Mouse (Mus musculus) c-Kit-positive CD71-positive TER-119-negative erythroid progenitor cells, embryonic 14.5 days (primary cell): Measurements from ENCODE around the gene Atp13a2.

ENCODE experiments used
- DNase-seq: peaks from one replicate; pipeline ENCODE4 v3.0.0-alpha.2; 2013; ENCODE audit warnings: low read depth

Gene Atp13a2

DNA sequence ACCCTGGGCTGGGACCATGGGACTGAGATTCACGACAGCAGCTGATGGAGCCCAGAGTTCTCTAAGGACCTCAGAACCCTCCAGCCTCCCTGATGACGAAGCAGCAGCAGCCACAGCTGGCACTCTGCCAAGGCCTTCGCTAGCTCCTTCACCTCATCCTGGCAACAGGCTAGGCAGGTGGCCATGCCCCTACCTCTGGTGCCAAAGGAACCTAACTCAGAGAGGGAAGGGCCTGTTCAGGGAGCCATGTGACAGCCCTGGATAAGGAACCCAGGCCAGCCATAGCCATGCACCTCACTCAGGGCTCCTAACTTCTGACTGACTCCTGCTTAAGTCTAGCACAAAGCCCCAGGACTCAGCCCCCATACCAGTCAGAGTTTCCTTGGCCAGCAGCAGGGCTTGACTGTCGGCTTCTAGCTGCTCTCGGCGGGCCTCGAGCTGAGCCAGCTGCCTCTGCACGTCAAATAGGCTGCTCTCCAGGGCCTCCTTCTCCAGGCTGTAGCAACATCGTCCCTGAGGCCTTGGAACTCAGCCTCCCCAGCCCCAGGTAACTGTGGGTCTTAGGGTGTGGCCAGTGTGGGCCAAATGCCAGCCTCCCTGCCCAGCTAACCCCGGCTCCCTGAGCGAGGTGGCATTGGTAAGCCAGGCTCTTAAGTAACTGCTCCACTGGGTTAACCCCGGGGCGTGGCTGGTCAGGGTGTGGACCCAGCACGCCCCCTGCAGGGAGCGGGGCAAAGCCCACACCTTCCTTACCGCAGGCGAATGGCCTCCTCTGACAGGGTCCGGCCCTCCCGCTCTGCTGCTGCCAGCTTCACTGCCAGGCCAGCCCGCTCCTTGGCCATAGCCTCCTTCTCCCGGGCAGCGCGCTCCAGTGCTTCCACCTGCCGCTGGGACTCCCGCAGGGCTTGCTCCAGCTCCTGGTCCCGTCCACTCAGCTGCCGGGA is 47.2 kb downstream of the Atp13a2 start:
- no peak for DNase-seq

GRCm38 (mm10) chr4:141041117-141041516 is 54.4 kb downstream of the Atp13a2 start:
- DNase-seq, result no peak

GRCm38 (mm10) chr4:141044816-141045215 is 58.1 kb downstream of the Atp13a2 start:
- no peak for DNase-seq

GRCm38 (mm10) chr4:141048810-141049475 is 62.3 kb downstream of the Atp13a2 start:
- no peak for DNase-seq

DNA sequence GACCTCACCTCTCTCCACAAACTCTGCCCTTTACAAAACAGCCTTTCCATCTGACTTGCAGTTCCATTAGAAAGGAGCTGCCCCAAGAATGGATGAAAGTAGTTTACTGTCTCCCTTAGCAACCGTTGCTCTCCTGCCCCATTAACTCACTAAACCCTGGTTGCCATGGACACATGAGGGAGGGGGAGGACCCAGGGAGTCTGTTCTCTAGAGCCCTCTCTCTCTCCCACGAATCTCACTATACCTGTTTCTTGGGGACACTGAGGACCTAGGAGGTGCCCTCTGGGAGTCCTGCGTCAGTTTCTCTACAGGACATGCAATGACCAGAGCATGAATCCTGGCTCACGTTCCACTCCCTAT is 62.8 kb downstream of the Atp13a2 start:
- DNase-seq, result no peak

- no peak for DNase-seq
Measured at GRCm38 (mm10) chr4:141052442-141052841, 65.8 kb downstream of the Atp13a2 start.

- DNase-seq, result no peak
Measured at GRCm38 (mm10) chr4:141053138-141053537, 66.5 kb downstream of the Atp13a2 start.

GRCm38 (mm10) chr4:141053568-141054161 is 67.0 kb downstream of the Atp13a2 start:
- no peak for DNase-seq
